Mouse (Mus musculus): ENCODE results near the gene Znrf4. TPM values are rescaled to one million over a fixed set of nuclear protein-coding genes. Genes with fewer than 3 reads are reported as not detected.

Znrf4 gene
- total RNA-seq, 2 experiments from 2014 or later, result not detected

DNA sequence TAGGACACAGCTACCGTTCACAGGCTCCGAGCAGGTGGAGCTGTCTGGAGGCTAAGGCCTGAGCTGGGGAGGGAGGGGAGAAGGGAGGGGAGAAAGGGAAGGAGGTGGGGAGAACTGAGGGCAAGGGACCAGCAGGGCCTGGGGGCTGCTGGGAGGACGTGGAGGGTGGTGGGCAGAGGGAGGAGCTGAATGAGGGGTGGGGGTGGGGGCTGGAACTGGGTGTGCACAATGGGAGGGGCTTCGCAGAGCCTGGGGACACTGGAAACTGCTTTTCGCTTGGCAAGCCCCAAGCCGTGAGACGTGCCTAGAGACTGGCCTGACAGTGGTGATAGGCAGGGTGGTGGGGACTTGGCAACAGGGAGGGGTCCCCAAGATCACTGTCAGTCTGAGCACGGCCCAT, 43.0 kb downstream of the Znrf4 start:
- DNase-seq (ENCODE audit: low spot score in 2 of 2), result no peak

DNA sequence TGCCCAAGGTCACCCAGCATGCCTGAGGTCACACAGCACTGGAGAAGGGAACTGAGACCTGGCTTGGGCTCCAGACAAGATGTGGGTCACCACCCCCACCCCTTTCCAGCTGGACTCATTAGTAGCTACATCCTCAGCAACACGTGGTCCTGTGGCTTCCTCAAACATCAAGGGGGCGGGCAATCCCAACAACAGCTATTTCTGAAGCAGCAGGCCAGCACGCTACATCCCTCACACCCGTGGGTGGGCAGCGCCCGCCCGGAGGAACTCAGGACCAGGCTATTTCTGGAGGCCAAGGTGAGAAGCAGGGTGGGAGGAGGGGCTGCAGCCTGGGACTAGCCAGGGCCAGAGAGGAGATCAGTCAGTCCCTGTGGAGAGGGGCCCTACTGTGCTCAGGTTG, 43.4 kb downstream of the Znrf4 start:
- no peak for DNase-seq (ENCODE audit: low spot score in 2 of 2)

DNA sequence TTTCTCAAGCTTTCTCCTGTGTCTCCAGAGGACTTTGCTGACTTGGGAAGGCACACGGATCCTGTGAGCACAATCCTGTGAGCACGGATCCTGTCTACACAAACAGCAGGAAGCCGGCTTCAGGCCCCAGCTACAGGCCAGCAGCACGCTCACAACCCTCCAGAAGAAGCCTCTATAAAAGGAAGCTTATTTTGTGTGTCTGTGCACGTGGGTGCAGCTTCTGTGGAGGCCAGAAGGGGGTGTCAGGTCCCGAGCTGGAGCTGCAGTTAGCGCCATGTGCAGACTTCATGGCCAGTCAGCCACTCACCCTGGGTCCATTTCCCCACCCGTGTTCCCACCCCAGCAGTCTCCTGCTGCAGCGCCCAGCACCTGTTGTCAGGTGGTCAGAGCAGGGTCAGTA, 43.9 kb downstream of the Znrf4 start:
- DNase-seq (ENCODE audit: low spot score in 2 of 2), result no peak

DNA sequence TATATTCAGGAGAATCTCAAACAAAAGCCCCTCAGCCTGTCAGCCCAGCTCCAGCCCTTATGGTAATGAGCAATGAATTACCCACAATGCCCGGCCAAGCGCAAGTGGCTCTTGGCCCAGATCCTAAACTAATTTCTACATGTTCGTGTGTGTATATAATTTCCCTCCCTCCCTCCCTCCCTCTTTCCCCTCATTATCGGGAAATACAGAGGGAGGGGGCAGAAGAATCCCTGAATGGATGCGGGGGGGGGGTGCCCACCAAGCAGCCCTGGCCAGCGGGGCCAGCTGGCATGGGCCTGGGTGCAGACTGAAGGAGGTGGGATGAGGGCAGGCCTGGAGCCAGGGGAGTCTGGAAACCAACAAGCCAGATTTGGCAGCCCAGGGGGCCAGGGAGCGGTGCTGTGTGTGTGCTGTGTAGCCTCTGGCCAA, 44.8 kb downstream of the Znrf4 start:
- DNase-seq (ENCODE audit: low spot score in 2 of 2), result peak in 1 of 2 experiments; percentile 69

DNA sequence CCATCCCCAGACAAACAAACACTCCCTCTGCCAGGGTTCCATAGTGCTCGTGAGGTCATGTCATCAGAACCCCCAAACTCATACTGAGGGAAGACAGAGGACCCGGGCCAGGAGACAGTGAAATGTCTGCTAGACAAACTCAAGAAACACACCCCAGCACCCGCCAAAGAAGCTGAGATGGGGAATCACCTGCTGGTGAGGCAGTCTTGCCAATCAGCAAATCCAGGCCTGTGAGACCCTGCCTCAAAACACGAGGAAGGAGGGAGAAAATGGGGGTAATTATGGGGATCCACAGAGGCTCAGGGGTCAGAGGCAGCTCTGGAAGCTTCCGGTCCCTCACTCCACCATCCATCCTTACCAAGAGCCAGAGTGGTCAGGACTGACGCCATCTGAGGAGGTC, 45.5 kb downstream of the Znrf4 start:
- DNase-seq (ENCODE audit: low spot score in 2 of 2), result no peak

DNA sequence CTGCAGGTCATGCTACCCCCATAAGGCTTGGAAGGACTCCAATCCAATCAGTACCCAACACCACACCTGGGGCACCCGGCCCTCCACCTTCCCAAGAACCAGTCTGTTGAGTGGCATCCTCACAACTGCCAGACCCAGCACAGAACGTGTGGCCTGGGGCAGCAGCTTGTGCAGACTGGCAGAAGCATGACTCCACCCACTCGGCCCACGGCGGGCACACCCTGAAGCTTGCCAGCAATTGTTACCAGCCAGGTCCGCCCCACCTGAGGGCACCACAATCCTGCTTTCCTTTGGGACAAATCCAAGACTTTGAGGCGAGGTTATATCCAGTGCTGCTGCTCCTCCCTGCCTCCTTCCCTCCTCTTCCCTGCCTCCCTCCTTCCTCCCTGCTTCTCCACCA, 47.4 kb downstream of the Znrf4 start:
- no peak for DNase-seq (ENCODE audit: low spot score in 2 of 2)

DNA sequence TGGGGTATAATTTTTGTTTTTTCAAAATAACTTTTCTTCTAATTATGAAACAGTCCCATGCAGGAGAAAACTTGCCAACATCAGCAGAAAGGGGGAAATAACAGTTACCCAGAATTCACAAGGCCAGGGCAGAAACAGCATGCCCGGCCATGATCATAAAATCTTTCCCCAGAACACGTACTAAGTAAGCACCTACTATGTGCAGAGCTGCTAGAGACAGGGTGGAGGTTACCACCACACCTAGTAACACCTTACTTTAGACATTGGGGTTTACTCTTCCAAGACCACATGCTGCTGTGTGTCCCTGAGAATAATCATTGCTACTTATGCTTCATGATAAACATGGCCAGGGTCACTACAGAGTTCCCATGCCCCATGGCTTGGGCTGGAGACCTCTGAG, 47.9 kb downstream of the Znrf4 start:
- DNase-seq (ENCODE audit: low spot score in 2 of 2), result no peak

DNA sequence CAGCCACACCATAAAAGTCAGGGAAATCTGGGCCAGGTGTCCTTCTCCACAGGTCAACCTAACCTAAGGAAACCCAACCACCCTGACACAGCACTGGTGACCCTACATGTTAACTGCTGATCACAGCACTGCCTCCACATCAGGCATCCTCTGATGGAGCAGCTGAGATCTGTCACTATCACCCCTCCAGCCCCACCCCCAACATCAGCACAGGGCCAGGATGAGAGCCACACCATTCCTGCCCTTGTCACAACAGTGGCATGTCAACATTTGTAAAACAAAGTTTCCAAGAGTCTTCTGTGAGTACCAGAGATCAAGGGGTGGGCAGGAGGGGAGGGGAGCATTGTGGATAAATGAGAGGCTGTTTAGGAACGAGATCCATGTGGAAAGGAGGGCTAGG, 48.7 kb downstream of the Znrf4 start:
- no peak for DNase-seq (ENCODE audit: low spot score in 2 of 2)

DNA sequence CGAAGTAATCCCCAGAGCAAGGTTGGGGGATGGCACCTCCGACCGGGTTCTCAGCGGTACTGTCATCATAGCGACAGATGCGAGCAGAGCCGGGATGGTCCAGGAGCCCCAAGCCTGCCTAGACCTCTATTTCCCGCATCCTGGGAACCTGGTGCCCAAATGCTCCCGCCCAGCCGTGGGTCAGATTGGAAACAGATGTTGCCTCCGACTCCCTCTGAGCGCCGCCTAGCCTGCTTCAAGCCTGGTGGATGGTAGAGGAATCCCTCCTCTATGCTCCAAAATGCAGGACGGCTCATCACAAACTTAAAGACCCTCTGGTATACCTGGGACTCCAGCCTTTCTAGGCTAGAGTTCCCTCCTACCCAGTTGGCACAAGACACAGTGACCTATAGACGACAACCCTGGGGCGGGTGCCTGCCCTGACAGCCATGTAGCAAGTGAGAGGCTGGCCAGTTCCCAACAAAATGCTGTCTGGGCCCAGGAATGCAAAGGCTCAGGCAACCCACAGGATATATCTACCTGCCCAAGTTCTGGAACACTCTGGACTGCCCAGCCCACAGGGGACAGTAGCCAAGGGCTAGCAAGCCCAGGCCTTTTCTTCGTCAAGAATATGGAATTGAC, 49.3 kb downstream of the Znrf4 start:
- DNase-seq (ENCODE audit: low spot score in 2 of 2), result no peak

DNA sequence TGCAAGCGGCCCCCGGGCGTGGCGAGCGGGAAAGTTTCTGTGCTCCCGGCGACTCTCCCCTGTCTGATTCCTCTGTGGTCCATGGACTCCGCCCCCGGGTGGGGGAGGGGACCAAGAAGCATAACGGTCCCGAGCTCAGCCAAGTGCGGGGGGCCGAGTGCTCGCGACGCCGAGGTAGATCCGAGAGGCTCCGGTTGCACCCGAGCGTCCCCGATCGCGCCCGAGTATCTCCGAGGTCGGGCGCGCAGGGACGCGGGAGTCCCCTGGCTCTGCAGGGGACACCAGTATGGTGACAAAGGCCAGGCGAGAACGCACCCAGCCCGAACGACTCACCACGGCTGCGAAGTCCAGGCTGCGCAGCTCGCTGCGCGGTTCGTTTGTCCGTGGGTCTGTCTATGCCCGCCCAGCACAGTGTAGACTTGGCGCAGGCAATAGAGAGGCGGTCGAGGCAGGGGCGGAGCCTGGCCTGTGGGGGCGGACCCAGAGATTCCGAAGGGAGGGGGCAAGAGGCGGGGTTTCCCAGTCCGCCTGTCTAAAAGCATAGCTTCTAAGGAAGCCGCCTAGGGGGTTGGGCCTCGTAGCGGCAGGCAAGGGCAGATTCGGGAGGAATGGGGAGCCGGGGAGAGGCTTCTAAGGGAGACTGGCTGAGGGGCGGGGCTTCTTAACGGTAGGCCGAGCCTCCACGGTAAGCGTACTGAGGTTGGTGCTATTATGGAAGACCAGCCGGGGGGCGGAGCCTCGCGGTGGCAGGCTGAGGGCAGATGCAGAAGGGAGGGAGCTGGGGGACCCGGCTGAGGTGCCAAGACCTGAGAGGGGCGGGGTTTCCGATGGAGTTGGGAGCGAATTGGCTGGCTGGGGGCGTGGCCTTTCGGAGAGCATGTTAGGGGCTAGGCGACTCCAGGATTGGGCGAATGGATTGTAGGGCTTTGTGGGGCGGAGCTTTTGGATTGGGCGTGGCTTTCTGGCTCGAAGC, 50.2 kb downstream of the Znrf4 start:
- peak; percentile 95 to 97 for DNase-seq (ENCODE audit: low spot score in 2 of 2)

Other genes with a start within 250 kb of the Znrf4 start
- gene Ticam1, start 235.6 kb downstream of the Znrf4 start, total RNA-seq (2021), result 1 to 10 TPM; 7.9 to 8.2 TPM
- gene Plin3, start 219.6 kb downstream of the Znrf4 start, total RNA-seq (2021), result 10 to 100 TPM; 19.1 to 21.8 TPM
- gene Arrdc5, start 212.1 kb downstream of the Znrf4 start, total RNA-seq (2021), result not detected
- under 1 TPM; 0.48 to 0.50 TPM for gene Uhrf1, start 209.1 kb downstream of the Znrf4 start, total RNA-seq (2021)
- 10 to 100 TPM; 77.3 to 83.1 TPM for gene Kdm4b, start 186.4 kb downstream of the Znrf4 start, total RNA-seq (2021)
- 100 to 1,000 TPM; 608 to 624 TPM for gene Ptprs, start 35.9 kb downstream of the Znrf4 start, total RNA-seq (2021)
- 1 to 10 TPM; 2.6 to 4.0 TPM for gene Gm20219, start 42.0 kb upstream of the Znrf4 start, total RNA-seq (2021)
- gene Safb2, start 72.2 kb upstream of the Znrf4 start, total RNA-seq (2021), result 100 to 1,000 TPM; 116 to 133 TPM
- 100 to 1,000 TPM; 162 to 163 TPM for gene Safb, start 72.4 kb upstream of the Znrf4 start, total RNA-seq (2021)
- 100 to 1,000 TPM; 143 to 147 TPM for gene 2410015M20Rik, start 97.3 kb upstream of the Znrf4 start, total RNA-seq (2021)
- 100 to 1,000 TPM; 414 to 418 TPM for gene Rpl36, start 101.0 kb upstream of the Znrf4 start, total RNA-seq (2021)
- gene Lonp1, start 114.5 kb upstream of the Znrf4 start, total RNA-seq (2021), result 10 to 100 TPM; 60.1 to 61.6 TPM
- 1 to 10 TPM; 1.1 to 1.3 TPM for gene Catsperd, start 115.7 kb upstream of the Znrf4 start, total RNA-seq (2021)
- 10 to 100 TPM; 87.2 to 89.0 TPM for gene Ranbp3, start 160.9 kb upstream of the Znrf4 start, total RNA-seq (2021)
- 100 to 1,000 TPM; 213 to 228 TPM for gene Ndufa11, start 205.3 kb upstream of the Znrf4 start, total RNA-seq (2021)
- gene Vmac, start 205.6 kb upstream of the Znrf4 start, total RNA-seq (2021), result 10 to 100 TPM in 1 of 2 experiments, 1 to 10 TPM in 1; 9.6 to 10.2 TPM
- 1 to 10 TPM; 1.6 to 3.4 TPM for gene Nrtn, start 245.1 kb upstream of the Znrf4 start, total RNA-seq (2021)

Measured in layer of hippocampus, adult 18-20 months (tissue).